Mouse (Mus musculus): ENCODE measurements around the gene Fndc4.

The Fndc4 gene

GRCm38 (mm10) chr5:31295606-31296141 is at the start of gene Fndc4:
Gene Fndc4, minus strand, starts transcription at chr5:31296080.
- DNase-seq (ENCODE audit: inconsistent ontology term): peak; percentile 63

GRCm38 (mm10) chr5:31328255-31328654 is 32.4 kb upstream of the Fndc4 start:
- DNase-seq (ENCODE audit: inconsistent ontology term): peak; percentile 26

GRCm38 (mm10) chr5:31326850-31327249 is 31.0 kb upstream of the Fndc4 start:
- DNase-seq (ENCODE audit: inconsistent ontology term): no peak

- no peak for DNase-seq (ENCODE audit: inconsistent ontology term)
Measured at GRCm38 (mm10) chr5:31324085-31324484, 28.2 kb upstream of the Fndc4 start.

- peak; percentile 10 for DNase-seq (ENCODE audit: inconsistent ontology term)
Measured at GRCm38 (mm10) chr5:31322776-31323175, 26.9 kb upstream of the Fndc4 start.

GRCm38 (mm10) chr5:31312806-31313205 is 16.9 kb upstream of the Fndc4 start:
- no peak for DNase-seq (ENCODE audit: inconsistent ontology term)

- no peak for DNase-seq (ENCODE audit: inconsistent ontology term)
Measured at GRCm38 (mm10) chr5:31303093-31303492, 7.2 kb upstream of the Fndc4 start.

- DNase-seq (ENCODE audit: inconsistent ontology term): no peak
Measured at GRCm38 (mm10) chr5:31301866-31302265, 6.0 kb upstream of the Fndc4 start.

- peak; percentile 12 for DNase-seq (ENCODE audit: inconsistent ontology term)
Measured at GRCm38 (mm10) chr5:31298486-31298885, 2.6 kb upstream of the Fndc4 start.

- no peak for DNase-seq (ENCODE audit: inconsistent ontology term)
Measured at GRCm38 (mm10) chr5:31297981-31298380, 2.1 kb upstream of the Fndc4 start.

GRCm38 (mm10) chr5:31297047-31297757 is 1.3 kb upstream of the Fndc4 start, which contains the start of gene Gckr:
Gene Gckr, plus strand, starts transcription at chr5:31297443.
- DNase-seq (ENCODE audit: inconsistent ontology term): no peak

- peak; percentile 7 for DNase-seq (ENCODE audit: inconsistent ontology term)
Measured at GRCm38 (mm10) chr5:31294964-31295605, 795 bp downstream of the Fndc4 start.

- DNase-seq (ENCODE audit: inconsistent ontology term): no peak
Measured at GRCm38 (mm10) chr5:31291361-31291688, 4.6 kb downstream of the Fndc4 start.

- peak; percentile 94 for DNase-seq (ENCODE audit: inconsistent ontology term)
Measured at GRCm38 (mm10) chr5:31290521-31291360, 5.1 kb downstream of the Fndc4 start, which contains the start of gene Ift172. Gene Ift172, minus strand, starts transcription at chr5:31291116.

GRCm38 (mm10) chr5:31289626-31290230 is 6.2 kb downstream of the Fndc4 start:
- DNase-seq (ENCODE audit: inconsistent ontology term): no peak

- no peak for DNase-seq (ENCODE audit: inconsistent ontology term)
Measured at GRCm38 (mm10) chr5:31288655-31289054, 7.2 kb downstream of the Fndc4 start.

- DNase-seq (ENCODE audit: inconsistent ontology term): no peak
Measured at GRCm38 (mm10) chr5:31288225-31288624, 7.7 kb downstream of the Fndc4 start.

GRCm38 (mm10) chr5:31279245-31279988 is 16.5 kb downstream of the Fndc4 start:
- DNase-seq (ENCODE audit: inconsistent ontology term): no peak

GRCm38 (mm10) chr5:31273018-31273417 is 22.9 kb downstream of the Fndc4 start:
- no peak for DNase-seq (ENCODE audit: inconsistent ontology term)

- peak; percentile 56 for DNase-seq (ENCODE audit: inconsistent ontology term)
Measured at GRCm38 (mm10) chr5:31267686-31268085, 28.2 kb downstream of the Fndc4 start.

- no peak for DNase-seq (ENCODE audit: inconsistent ontology term)
Measured at GRCm38 (mm10) chr5:31266101-31266500, 29.8 kb downstream of the Fndc4 start.
